Mouse (Mus musculus): ENCODE data around the gene Fbxo2.
A peak's percentile ranks its signal among the peaks of the same experiment; 100 is the strongest.

DNA sequence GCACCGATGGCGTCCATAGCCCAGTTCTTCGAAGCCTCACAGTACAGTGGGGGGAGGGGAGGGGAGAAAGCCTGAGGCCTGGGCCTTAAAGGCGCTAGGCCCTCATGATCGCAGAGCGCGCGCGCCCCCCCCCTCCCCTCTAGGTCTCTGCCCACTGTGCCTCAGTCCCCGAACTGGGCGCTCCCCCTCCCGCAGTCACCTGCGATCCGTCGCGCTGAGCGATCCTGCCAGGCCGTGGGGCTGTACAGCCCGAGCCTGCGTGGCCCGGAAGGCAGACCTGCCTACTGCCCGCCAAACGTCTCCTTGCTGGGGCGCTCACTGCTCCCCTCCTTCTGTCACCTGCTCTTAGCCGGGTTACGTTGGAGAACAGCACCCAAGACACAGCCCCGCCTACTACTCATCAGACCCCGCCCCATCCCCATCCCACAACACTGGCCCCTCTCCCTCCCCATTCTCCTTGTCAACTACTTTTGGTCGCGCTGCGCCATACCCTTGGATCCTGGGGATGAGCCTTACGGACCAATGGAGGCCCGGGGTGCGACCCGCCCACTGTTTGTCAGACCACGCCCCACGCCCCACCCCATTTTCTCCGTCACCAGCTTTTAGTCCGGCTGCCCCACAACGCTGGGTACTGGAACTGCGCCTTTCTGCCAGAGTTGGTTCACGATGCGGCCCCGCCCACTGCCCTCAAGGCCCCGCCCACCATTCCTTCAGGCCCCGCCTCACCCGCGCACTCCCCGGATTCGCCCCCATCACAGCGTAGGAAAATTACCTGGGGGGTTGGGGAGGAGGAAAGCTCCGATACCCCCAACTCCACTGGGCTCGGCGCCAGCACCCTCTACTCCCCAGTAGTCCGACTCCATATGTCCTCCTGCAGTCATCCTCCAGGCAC is 631 bp upstream of the Fbxo2 start:
- TF ChIP-seq CTCF (IDR thresholded peaks at IDR 0.05) = peak; percentile 49
- TF ChIP-seq EP300 (IDR thresholded peaks at IDR 0.05) = no peak
